Mouse (Mus musculus) intestine, embryonic 15.5 days (tissue): ENCODE data around the gene Adamtsl4. TPM values are rescaled to one million over a fixed set of nuclear protein-coding genes. Genes with fewer than 3 reads are reported as not detected.

Experiments
- ATAC-seq: fragments of 200-750 bp; cut with Nextera tagmentation; 2 replicates; pipeline ENCODE4 v1.8.0; 2017; ENCODE audit warnings: moderate TSS enrichment, moderate library complexity
- H3K27ac ChIP-seq: fragments of 300-500 bp; sonication (generic); 2 replicates; pipeline ENCODE4 v1.5.1; 2015; ENCODE audit warnings: mild to moderate bottlenecking, inconsistent platforms
- H3K27me3 ChIP-seq: fragments of 300-500 bp; sonication (generic); replicated peaks from 2 replicates; pipeline ENCODE4 v1.6.1; 2015; ENCODE audit warnings: inconsistent platforms
- H3K36me3 ChIP-seq: fragments of 300-500 bp; sonication (generic); 2 replicates; pipeline ENCODE4 v1.6.1; 2015; ENCODE audit warnings: inconsistent platforms
- H3K4me1 ChIP-seq: fragments of 300-500 bp; sonication (generic); replicated peaks from 2 replicates; pipeline ENCODE4 v1.6.1; 2015; ENCODE audit warnings: inconsistent platforms
- H3K4me2 ChIP-seq: fragments of 300-500 bp; sonication (generic); replicated peaks from 2 replicates; pipeline ENCODE4 v1.6.1; 2015; ENCODE audit warnings: mild to moderate bottlenecking, inconsistent platforms
- H3K4me3 ChIP-seq: fragments of 300-500 bp; sonication (generic); replicated peaks from 2 replicates; pipeline ENCODE4 v1.5.1; 2015; ENCODE audit warnings: inconsistent platforms
- H3K9ac ChIP-seq: fragments of 300-500 bp; sonication (generic); 2 replicates; pipeline ENCODE4 v1.6.1; 2015; ENCODE audit warnings: inconsistent platforms
- H3K9me3 ChIP-seq: fragments of 300-500 bp; sonication (generic); 2 replicates; pipeline ENCODE4 v1.6.1; 2016; ENCODE audit warnings: inconsistent platforms
- WGBS: fragments of 180-500 bp; shearing (Covaris S2); methylation state at CpG from one replicate; pipeline ENCODE4 v1.1.7; 2015; 5-methylcytosine and 5-hydroxymethylcytosine counted together
- polyA plus RNA-seq: library from polyadenylated mRNA; unstranded; fragments of >200 nt; fragmentation: Nextera tagmentation; extraction: Ambion mirVana; gene quantifications from 2 replicates; pipeline ENCODE4 v1.2.1, GENCODE M21; 2015

The Adamtsl4 gene
- polyA plus RNA-seq, 1 experiment from 2014 or later: 2.3 TPM

DNA sequence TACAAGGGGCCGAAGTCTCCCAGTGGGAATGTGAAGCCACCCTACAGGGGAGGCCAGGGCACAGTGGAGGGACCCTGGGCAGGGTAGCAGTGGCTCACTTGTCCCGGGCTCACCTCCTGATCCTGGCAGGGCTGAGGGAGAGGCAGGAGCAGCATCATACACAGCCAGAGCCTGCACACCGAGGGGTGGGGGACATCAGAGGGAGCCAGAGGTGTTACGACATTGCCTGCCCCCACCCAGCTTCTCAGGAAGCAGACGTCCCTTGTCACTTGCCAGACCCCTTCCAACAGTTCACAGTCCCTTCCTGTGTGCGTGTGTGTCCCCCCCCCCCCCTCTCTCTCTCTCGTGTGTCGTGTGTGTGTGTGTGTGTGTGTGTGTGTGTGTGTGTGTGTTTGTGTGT, 2.9 kb downstream of the Adamtsl4 start:
- Histone ChIP-seq H3K4me3 (no peak overlapping the region), H3K27ac (no peak overlapping the region), H3K4me2 (no peak overlapping the region), H3K4me1 (peaks cover 45% of the 10 kb centered on the region), H3K36me3 (no peaks in the 10 kb centered on the region), H3K9ac (no peak overlapping the region), H3K27me3 (no peaks in the 10 kb centered on the region), H3K9me3 (no peaks in the 10 kb centered on the region)
- ATAC-seq: no peak
- 53% methylated on average over 6 of the region's 8 CpGs for WGBS

DNA sequence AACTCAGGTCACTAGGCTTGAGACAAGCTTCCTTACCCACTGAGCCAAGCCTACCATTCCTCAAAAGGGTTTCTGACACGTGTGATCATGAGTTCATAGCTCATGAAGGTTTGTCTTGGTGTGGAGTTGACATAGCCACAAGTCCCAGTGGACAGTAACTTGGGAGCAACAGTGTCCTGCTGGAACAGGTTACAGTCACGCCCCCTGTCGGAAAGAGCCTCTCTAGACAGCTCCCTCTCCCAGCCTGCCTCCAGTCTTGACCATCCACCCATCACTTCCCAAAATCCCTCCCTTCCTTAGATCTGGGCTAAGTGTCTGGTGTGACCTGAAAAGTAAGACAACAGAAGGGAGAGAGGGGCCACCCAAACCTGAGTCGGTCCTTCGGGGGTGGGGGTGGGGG, 4.8 kb downstream of the Adamtsl4 start:
- H3K4me1 ChIP-seq: peaks cover 34% of the 10 kb centered on the region
- no peaks in the 10 kb centered on the region for H3K27me3 ChIP-seq
- ATAC-seq: no peak
- H3K27ac ChIP-seq: no peak overlapping the region
- H3K36me3 ChIP-seq: no peaks in the 10 kb centered on the region
- H3K4me2 ChIP-seq: no peak overlapping the region
- 67% methylated on average over 5 of the region's 5 CpGs for WGBS
- H3K4me3 ChIP-seq: no peak overlapping the region
- H3K9me3 ChIP-seq: no peaks in the 10 kb centered on the region
- no peak overlapping the region for H3K9ac ChIP-seq

DNA sequence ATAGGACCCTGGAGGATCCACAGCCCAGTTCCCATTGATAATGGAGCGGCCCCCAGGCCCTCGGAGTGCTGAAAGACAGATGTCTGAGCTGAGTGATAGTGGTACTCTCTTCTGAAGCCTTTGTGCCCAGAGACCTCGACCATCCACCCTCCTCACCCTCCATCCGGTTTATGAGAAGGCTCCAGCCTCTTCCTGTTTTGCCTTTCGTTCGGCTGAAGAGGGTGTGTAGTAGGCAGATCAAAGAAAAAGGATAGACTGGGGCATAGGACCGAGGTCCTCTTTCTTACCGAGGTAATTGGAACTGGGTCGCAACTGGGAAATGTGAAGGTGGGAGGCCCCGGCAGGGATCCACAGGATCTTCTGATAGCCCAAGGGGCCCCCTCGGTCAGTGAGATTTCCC, 6.4 kb downstream of the Adamtsl4 start:
- peaks cover 23% of the 10 kb centered on the region for H3K4me1 ChIP-seq
- no peak overlapping the region; the same call in 1 of the 2 replicates for H3K4me2 ChIP-seq
- 41% methylated on average over 11 of the region's 11 CpGs for WGBS
- H3K4me3 ChIP-seq: no peak overlapping the region
- no peaks in the 10 kb centered on the region for H3K27me3 ChIP-seq
- H3K9me3 ChIP-seq: no peaks in the 10 kb centered on the region
- H3K36me3 ChIP-seq: no peaks in the 10 kb centered on the region
- no peak overlapping the region for H3K9ac ChIP-seq
- no peak for ATAC-seq
- no peak overlapping the region for H3K27ac ChIP-seq

DNA sequence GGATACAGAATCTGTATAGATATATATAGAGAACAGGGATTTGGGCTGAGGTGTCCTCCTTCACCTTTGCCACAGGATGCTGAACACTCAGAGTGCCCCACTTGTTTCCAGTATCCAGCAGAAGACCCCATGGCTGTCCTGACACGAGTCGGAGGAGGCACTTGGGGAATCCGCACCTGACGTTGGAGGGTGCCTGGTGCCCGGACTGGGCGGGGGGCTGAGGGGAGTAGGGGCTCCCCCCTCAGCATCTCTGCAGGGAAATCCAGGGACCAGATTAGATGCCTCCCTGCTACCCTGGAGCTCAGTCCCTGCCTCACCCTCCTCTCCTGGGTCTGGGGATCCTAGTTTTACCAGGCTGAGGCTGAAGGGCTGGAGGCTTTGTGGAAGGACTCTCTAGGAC, 7.0 kb downstream of the Adamtsl4 start:
- Histone ChIP-seq H3K4me1 (peaks cover 29% of the 10 kb centered on the region), H3K4me3 (no peak overlapping the region), H3K9ac (no peak overlapping the region), H3K27ac (no peak overlapping the region), H3K36me3 (no peaks in the 10 kb centered on the region), H3K27me3 (no peaks in the 10 kb centered on the region), H3K9me3 (no peaks in the 10 kb centered on the region), H3K4me2 (no peak overlapping the region)
- no peak for ATAC-seq
- WGBS: 90% methylated on average over 6 of the region's 6 CpGs

DNA sequence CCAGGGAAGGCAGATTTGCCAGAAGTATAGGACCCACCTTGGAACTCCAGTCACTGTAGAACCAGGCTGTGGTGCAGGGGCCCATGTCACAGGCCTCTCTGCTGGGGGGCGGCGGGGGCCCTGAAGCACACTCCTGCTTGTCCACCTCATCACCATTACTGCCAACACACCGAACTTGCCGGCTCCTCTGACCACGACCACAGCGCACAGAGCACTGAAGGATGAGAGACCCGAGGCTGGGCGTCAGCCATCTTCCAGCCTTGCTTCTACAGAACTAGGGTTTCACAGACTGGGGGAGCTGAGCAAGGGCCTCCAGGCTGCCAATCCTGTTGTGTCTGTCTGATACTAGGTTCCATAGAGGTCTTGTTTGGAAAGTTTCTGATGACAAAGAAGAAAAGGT, 8.2 kb downstream of the Adamtsl4 start:
- Histone ChIP-seq H3K27ac (no peak overlapping the region), H3K4me2 (no peak overlapping the region), H3K9ac (no peak overlapping the region), H3K4me3 (no peak overlapping the region), H3K9me3 (no peaks in the 10 kb centered on the region), H3K4me1 (peaks cover 36% of the 10 kb centered on the region), H3K27me3 (no peaks in the 10 kb centered on the region), H3K36me3 (no peaks in the 10 kb centered on the region)
- ATAC-seq: no peak
- WGBS: 91% methylated on average over 8 of the region's 8 CpGs

DNA sequence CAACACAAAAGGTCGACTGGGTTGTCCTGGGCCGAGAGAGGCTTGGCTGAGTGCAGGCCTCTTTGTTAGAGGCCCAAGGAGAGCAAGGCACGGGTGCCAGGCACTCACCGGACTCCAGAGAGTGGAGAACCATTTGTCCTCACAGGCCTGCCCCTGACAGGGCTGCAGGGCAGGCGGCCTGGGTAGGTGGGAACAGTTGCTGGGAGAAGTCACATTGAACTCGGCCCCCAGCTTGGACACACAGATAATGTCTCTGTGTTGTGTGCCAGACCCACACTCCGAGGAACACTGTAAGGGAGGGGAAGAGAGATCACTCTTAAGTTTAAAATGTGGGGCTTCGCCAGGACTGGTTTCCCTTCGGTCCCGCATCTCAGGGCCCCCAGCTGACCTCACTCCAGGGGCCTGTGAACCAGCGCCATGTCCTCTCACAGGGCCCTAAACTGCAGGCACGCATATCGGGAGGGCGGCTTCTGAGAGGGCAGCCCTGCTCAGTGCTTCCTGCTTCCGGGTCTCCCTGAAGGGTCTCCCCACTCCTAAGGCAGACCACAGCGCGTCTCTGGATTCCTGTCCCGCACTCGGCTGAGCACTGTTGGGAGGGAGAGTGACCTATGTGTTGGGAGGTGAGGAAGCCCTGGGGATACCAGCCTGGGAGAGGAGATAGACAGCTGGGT, 10.2 kb downstream of the Adamtsl4 start:
- H3K27me3 ChIP-seq: no peaks in the 10 kb centered on the region
- H3K9me3 ChIP-seq: no peaks in the 10 kb centered on the region
- H3K4me2 ChIP-seq: no peak overlapping the region
- peaks cover 56% of the 10 kb centered on the region for H3K4me1 ChIP-seq
- no peak overlapping the region for H3K27ac ChIP-seq
- H3K4me3 ChIP-seq: no peak overlapping the region
- no peak for ATAC-seq
- WGBS: 84% methylated on average over 19 of the region's 19 CpGs
- H3K36me3 ChIP-seq: no peaks in the 10 kb centered on the region
- no peak overlapping the region for H3K9ac ChIP-seq

DNA sequence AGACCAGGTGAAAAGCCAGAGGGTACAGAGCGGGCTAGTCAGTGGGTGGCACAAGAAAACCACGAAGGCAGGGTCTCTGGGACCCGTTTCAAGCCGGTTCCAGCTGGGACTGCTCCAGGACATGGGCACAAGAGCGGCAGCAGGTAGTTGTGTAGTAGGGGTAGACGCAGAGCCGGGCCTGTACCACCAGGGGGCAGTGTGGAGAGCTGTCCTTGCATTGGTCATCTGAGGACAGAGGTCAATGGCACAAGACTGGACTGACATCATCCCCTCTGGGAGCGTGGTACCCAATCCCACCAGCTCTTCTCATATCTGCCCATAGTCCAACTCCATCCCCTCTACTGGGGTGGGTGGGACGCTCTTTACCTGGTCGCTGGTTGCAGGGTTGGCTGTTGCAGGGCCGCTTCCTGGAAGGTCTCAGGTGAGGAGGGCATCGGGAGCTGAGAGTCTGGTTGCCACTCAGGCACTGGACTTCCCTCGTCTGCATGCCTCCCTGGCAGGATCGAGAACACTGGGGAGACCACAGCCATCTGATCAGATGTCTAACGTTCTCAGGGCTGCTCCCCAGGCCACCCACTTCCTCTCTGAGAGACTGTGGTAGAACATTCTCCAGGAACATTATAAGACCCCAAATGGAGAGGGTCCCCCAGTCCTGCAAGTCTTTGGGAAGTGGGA, 10.8 kb downstream of the Adamtsl4 start:
- H3K9me3 ChIP-seq: no peaks in the 10 kb centered on the region
- H3K36me3 ChIP-seq: no peaks in the 10 kb centered on the region
- H3K4me3 ChIP-seq: no peak overlapping the region
- no peak for ATAC-seq
- no peak overlapping the region for H3K4me2 ChIP-seq
- peak overlapping the region; percentile 97; the same call in 1 of the 2 replicates for H3K27ac ChIP-seq
- WGBS: 65% methylated on average over 15 of the region's 15 CpGs
- H3K27me3 ChIP-seq: no peaks in the 10 kb centered on the region
- peaks cover 60% of the 10 kb centered on the region for H3K4me1 ChIP-seq
- H3K9ac ChIP-seq: no peak overlapping the region

DNA sequence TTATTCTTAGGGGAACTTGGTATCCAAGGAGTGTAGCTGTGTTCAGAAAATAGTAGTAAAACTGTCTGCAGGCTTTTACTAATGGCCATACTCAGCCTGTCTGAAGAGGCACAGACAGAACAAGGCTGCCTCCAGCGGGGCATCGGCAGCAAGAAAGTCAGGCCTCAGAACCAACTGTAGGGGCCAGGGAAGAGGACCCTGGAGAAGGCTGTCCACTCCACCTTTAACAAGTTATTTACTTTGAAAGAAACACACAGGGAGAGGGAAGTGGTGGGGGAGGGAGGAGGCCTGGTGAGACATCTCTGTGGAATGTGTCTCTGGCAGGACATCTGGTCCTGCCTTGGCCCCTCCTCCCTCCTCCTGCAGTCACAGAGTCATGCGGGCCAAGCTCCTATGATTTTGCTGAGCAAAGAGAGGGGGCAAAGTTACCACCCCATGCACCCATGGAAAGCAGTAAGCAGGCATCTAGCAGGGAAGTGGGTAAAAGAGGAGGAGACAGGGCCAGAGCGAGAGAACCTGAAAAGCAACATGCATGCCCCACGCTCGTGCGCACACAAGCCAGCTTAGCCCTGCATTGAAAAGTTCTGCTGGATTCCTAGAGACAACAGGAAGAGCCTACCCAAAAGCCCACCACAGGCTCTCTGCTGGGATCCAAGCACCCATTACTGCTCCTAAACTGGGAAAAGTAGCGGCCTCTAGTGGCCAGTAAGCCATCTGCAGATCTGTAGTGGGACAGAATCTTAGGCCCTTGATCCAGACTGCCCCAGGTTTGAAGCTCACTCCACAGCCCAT, 12.2 kb downstream of the Adamtsl4 start:
- no peaks in the 10 kb centered on the region for H3K27me3 ChIP-seq
- peaks cover 55% of the 10 kb centered on the region for H3K4me1 ChIP-seq
- peak overlapping the region; percentile 21 for H3K9ac ChIP-seq
- H3K27ac ChIP-seq: peak overlapping the region; percentile 97
- H3K4me3 ChIP-seq: no peak overlapping the region
- H3K9me3 ChIP-seq: no peaks in the 10 kb centered on the region
- peak overlapping the region; percentile 37 for H3K4me2 ChIP-seq
- no peaks in the 10 kb centered on the region for H3K36me3 ChIP-seq
- 13% methylated on average over 8 of the region's 8 CpGs for WGBS
- peak; percentile 59 for ATAC-seq

DNA sequence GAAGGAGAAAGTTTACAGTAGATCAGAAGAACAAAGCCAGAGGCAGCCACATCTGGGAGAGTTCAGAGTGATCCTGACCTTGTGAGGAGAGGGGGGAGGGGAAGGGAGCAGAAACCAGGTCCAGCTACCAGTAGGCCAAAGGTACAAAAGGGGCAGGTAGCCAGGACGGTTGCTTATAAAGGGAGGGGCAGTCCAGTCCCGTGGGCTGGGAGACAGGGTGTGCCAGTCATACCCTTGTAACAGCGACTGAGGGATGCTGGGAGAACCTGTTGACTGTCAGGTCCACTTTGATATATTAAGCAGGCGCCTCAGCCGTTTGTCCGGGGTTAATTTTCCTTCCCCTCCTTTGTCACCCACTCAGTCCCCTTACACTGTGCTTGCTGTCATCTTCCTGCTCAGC, 12.9 kb downstream of the Adamtsl4 start:
- Histone ChIP-seq H3K4me2 (peak overlapping the region; percentile 37), H3K27me3 (no peaks in the 10 kb centered on the region), H3K9me3 (no peaks in the 10 kb centered on the region), H3K27ac (peak overlapping the region; percentile 97), H3K4me1 (peaks cover 51% of the 10 kb centered on the region), H3K4me3 (no peak overlapping the region), H3K9ac (0 out of 2 replicates have a peak overlapping the region, but pooled peaks have one; percentile 21), H3K36me3 (no peaks in the 10 kb centered on the region)
- peak; percentile 73 for ATAC-seq
- WGBS: 2% methylated on average over 6 of the region's 6 CpGs

DNA sequence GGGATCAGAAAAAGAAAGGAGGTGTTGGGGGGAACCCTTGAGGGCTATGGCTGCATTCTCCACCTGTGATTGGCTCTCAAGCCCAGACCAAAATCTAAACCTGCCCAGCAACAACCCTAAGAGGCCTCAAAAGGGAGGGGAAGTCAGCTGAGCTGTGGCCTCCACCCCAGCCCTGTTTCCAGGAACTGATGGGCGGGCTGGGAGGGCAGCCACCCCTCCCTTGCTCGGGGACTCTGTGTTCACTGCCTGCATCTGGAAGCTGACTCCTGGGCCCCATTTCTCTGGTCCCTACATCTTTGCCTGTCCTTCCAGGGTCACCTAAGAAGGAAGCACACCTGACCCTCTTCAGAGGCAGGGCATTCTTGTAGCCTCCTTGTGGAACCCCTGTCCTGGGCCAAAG, 13.5 kb downstream of the Adamtsl4 start:
- Histone ChIP-seq H3K36me3 (no peaks in the 10 kb centered on the region), H3K4me3 (no peak overlapping the region), H3K9me3 (no peaks in the 10 kb centered on the region), H3K4me1 (peaks cover 51% of the 10 kb centered on the region), H3K27ac (peak overlapping the region; percentile 97), H3K27me3 (no peaks in the 10 kb centered on the region), H3K4me2 (peak overlapping the region; percentile 37), H3K9ac (peak overlapping the region; percentile 26; the same call in 1 of the 2 replicates)
- 0% methylated on average over 2 of the region's 2 CpGs for WGBS
- ATAC-seq: peak; percentile 86

DNA sequence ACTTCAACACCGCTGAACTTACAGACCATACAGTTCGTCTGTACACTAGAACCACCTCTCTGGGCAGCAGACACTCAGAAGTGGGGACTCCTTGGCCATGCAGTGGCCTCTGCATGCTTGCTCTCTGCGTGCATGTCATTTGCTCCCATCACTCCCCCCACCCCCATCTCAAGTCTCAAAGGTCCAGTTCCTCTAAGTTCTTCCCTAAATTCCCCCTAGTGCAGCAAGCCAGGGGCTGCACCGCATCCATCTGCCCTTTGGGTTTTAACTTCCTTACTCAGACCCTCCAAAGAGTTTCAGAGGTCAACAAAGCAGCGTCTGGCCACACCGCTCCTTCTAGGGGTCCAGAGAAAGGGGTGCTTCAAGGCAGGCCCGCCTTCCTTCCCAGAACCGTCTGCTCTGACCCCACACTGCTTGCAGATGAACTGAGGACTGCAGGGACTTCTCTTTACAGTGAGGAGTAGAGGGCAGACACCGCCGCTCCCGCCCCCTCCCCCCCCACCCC, 14.0 kb downstream of the Adamtsl4 start:
- no peaks in the 10 kb centered on the region for H3K27me3 ChIP-seq
- H3K27ac ChIP-seq: peak overlapping the region; percentile 97
- 14% methylated on average over 11 of the region's 11 CpGs for WGBS
- H3K4me1 ChIP-seq: peaks cover 51% of the 10 kb centered on the region
- no peaks in the 10 kb centered on the region for H3K36me3 ChIP-seq
- peak; percentile 2; the same call in 1 of the 2 replicates for ATAC-seq
- H3K4me2 ChIP-seq: peak overlapping the region; percentile 37
- H3K4me3 ChIP-seq: no peak overlapping the region
- H3K9ac ChIP-seq: peak overlapping the region; percentile 26
- no peaks in the 10 kb centered on the region for H3K9me3 ChIP-seq
